Mouse (Mus musculus): ENCODE measurements around the gene Gm10160. TPM values are rescaled to one million over a fixed set of nuclear protein-coding genes. Genes with fewer than 3 reads are reported as not detected.

The Gm10160 gene
- polyA plus RNA-seq (2015; fragmentation: Nextera tagmentation; extraction: Ambion mirVana) = not detected in 2 replicates

DNA sequence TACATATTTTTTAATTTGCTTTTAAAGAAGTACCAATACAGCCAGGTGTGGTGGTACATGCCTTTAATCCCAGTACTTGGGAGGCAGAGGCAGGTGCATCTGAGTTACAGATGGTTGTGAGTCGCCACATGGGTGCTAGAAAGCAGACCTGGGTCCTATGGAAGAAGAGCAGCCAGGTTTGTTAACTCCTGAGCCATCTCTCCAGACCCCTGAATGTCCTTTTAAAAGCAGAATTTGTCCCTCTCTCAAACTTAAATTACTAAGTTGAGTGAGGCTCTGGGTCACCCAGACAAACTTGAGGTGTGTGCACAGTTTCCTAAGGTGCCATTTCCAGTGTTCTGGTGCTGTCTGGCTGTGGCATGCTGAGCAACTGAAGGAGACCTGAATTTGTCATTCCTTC lies at the start of gene Gm10160:
Gene Gm10160, minus strand, starts transcription at position 101 of the 400 bp plus-strand sequence.
- Histone ChIP-seq H3K9me3 (replicated peaks) (no peaks in the 10 kb centered on the region), H3K4me1 (peaks cover 25% of the 10 kb centered on the region), H3K9ac (replicated peaks) (no peak within 1 kb of the TSS), H3K4me3 (replicated peaks) (no peak within 1 kb of the TSS), H3K36me3 (no peaks in the 10 kb centered on the region), H3K4me2 (no peak within 1 kb of the TSS), H3K27me3 (replicated peaks) (peaks cover 13% of the 10 kb centered on the region), H3K27ac (replicated peaks) (no peak within 1 kb of the TSS)
- ATAC-seq (ENCODE audit: low FRiP score) = no peak
- 88% methylated on average over 1 of the region's 1 CpGs for WGBS

DNA sequence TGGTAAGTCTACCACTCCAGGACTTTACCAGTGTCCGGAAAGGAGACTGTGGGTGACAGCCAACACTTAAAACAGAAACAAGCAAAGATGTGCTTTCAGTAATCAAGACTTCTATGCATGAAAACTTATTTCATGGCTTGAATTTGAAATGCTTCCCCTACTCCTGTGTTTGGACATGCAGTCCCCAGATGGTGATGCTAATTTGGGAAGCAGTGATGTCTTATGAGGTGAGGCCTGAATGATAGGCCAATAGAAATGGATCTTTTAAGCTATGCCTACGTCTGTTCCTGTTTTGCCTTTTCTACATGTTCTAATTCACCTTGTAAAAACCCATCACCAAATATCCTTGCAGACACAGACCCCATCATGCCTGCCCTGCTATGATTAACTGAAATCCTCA lies 49.3 kb upstream of the Gm10160 start:
- Histone ChIP-seq H3K9ac (replicated peaks) (no peak overlapping the region), H3K27me3 (replicated peaks) (no peaks in the 10 kb centered on the region), H3K9me3 (replicated peaks) (no peaks in the 10 kb centered on the region), H3K4me3 (replicated peaks) (no peak overlapping the region), H3K4me1 (no peaks in the 10 kb centered on the region), H3K27ac (replicated peaks) (no peak overlapping the region), H3K36me3 (no peaks in the 10 kb centered on the region), H3K4me2 (no peak overlapping the region)
- no peak for ATAC-seq (ENCODE audit: low FRiP score)
- 89% methylated on average over 2 of the region's 2 CpGs for WGBS

DNA sequence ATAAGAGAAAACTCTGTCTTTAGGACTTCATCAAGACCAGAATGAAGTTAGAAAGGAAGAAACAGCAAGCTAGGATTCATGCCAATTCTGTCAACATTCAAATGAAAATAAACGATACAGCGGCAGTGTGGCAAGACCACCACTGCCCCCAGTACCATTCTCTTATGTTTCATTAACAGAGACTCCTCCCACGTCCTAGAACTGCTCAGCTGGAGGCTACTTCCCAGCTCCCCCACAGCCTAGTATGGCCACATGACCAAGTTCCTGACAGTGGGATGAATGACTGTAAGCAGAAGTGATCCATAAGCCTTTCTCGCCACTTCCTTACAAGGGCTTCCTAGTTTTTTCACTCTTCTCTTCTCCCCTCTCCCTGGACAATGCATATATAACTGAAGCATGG lies 48.5 kb upstream of the Gm10160 start:
- Histone ChIP-seq H3K4me1 (no peaks in the 10 kb centered on the region), H3K4me2 (no peak overlapping the region), H3K27ac (replicated peaks) (no peak overlapping the region), H3K9ac (replicated peaks) (no peak overlapping the region), H3K4me3 (replicated peaks) (no peak overlapping the region), H3K27me3 (replicated peaks) (no peaks in the 10 kb centered on the region), H3K9me3 (replicated peaks) (no peaks in the 10 kb centered on the region), H3K36me3 (peaks cover 3% of the 10 kb centered on the region; the same call in 1 of the 2 replicates)
- no peak for ATAC-seq (ENCODE audit: low FRiP score)
- 51% methylated on average over 4 of the region's 4 CpGs for WGBS

DNA sequence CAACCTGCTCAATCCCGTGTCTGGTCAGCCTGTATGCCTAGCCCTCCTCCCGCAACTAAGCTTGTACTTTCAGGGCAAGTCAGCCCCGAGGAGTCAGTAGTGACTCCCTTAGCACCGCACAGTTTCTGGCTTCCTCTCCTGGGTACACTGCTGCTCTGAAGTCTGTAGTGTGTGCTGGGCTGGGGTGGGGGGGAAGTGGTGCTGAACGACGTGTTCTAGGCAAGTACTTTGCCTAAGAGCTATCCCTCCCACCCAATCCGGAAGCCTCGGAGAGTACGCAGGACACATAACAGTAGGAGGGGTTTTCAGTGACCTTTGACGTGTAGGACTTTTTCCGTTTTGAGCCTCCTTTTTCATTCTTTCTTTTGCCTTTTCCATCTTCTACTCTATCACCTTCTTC lies 43.8 kb upstream of the Gm10160 start:
- Histone ChIP-seq H3K9me3 (replicated peaks) (no peaks in the 10 kb centered on the region), H3K4me3 (replicated peaks) (no peak overlapping the region), H3K4me2 (no peak overlapping the region), H3K4me1 (no peaks in the 10 kb centered on the region), H3K36me3 (peaks cover 10% of the 10 kb centered on the region), H3K27ac (replicated peaks) (no peak overlapping the region), H3K9ac (replicated peaks) (no peak overlapping the region), H3K27me3 (replicated peaks) (no peaks in the 10 kb centered on the region)
- ATAC-seq (ENCODE audit: low FRiP score) = no peak
- 80% methylated on average over 11 of the region's 11 CpGs for WGBS

DNA sequence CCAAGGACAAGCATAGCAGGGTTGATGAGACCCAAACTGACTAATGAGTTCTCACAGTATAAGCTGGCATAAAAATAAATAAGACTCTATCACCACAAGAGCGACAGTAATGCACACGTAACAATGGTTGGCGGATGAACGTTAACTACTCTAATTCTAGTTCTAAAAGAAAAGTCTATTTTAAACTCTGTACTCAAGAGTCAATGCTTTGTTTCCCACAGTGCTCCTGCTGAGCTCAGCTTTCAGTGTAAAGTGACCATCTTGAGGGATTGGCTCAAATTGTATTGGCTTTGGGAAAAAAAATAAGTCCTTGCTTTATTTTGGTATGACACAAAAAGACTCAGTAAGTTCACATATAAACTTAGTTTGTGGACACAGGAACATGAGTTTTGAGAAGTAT lies 29.5 kb upstream of the Gm10160 start:
- 55% methylated on average over 4 of the region's 4 CpGs for WGBS
- Histone ChIP-seq H3K9ac (replicated peaks) (no peak overlapping the region), H3K9me3 (replicated peaks) (no peaks in the 10 kb centered on the region), H3K4me3 (replicated peaks) (no peak overlapping the region), H3K27ac (replicated peaks) (no peak overlapping the region), H3K4me1 (no peaks in the 10 kb centered on the region), H3K4me2 (no peak overlapping the region), H3K36me3 (peaks cover 12% of the 10 kb centered on the region; the same call in 1 of the 2 replicates), H3K27me3 (replicated peaks) (no peaks in the 10 kb centered on the region)
- no peak for ATAC-seq (ENCODE audit: low FRiP score)

DNA sequence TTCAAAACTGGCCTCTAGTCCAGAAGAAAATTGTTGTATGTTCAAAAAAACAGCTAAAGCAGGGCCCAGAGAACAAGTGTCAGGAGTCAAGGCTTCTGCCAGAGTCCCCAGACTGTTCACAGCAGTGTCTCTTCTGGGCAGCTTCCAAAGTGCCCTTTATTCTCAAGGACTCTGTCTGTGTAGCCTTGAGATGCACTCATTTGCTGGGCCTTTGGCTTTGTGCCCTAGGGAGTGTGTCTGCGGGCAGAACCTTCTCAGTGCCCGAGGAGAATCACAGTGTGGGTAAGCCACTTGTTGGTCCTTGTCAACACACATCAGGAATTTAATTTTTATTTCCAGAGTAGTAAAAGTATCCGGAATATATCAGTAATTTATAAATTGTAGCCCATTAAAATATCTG lies 26.0 kb upstream of the Gm10160 start:
- Histone ChIP-seq H3K9ac (replicated peaks) (no peak overlapping the region), H3K36me3 (0 out of 2 replicates have a peak, but pooled peaks cover 5% of the 10 kb centered on the region), H3K4me1 (no peaks in the 10 kb centered on the region), H3K27ac (replicated peaks) (no peak overlapping the region), H3K4me3 (replicated peaks) (no peak overlapping the region), H3K9me3 (replicated peaks) (no peaks in the 10 kb centered on the region), H3K4me2 (no peak overlapping the region), H3K27me3 (replicated peaks) (no peaks in the 10 kb centered on the region)
- 84% methylated on average over 3 of the region's 3 CpGs for WGBS
- no peak for ATAC-seq (ENCODE audit: low FRiP score)

DNA sequence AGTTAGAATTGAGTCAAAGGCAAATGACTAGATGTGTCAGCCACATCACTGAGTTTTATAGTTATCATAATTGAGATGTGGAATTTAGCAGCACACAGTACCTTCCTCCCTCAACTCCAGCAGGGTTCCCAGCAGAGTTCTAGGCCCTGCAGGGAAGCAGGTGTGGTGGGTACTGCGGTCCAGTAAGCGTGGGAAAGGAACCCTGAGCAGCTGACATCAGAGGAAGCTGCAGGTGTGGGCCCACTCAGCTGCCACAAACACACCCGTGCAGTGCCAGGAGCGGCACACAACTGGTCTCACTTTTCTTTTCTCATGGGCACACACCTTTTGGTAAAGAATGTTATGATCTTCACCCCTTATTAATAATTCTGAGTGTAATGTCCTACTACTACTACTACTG lies 25.2 kb upstream of the Gm10160 start:
- 87% methylated on average over 4 of the region's 4 CpGs for WGBS
- Histone ChIP-seq H3K4me1 (peaks cover 7% of the 10 kb centered on the region; the same call in 1 of the 2 replicates), H3K4me3 (replicated peaks) (no peak overlapping the region), H3K4me2 (no peak overlapping the region), H3K36me3 (0 out of 2 replicates have a peak, but pooled peaks cover under 1% of the 10 kb centered on the region), H3K27me3 (replicated peaks) (no peaks in the 10 kb centered on the region), H3K9me3 (replicated peaks) (no peaks in the 10 kb centered on the region), H3K9ac (replicated peaks) (no peak overlapping the region), H3K27ac (replicated peaks) (no peak overlapping the region)
- ATAC-seq (ENCODE audit: low FRiP score) = no peak

DNA sequence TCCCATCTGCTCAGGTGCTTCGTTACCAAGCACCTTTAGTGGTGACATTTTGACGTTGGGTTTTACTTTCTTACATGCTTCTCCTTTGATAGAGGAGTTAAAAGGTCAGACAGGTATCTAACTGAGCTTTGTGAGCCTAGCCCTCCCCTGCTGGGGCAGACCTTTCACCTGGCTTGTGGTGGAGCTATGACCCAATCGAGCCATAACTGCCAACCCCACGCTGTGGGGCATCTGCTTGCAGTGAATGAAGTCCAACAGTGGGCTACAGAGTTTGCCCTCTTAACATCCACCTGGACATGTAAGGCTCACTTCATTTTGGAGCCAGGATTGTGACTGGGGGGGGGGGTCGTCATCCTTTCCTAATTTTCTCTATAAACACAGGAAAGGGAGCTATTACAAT lies 24.7 kb upstream of the Gm10160 start:
- no peaks in the 10 kb centered on the region for H3K36me3 ChIP-seq
- no peak overlapping the region for H3K4me2 ChIP-seq
- no peaks in the 10 kb centered on the region for H3K27me3 ChIP-seq (replicated peaks)
- no peak for ATAC-seq (ENCODE audit: low FRiP score)
- H3K9me3 ChIP-seq (replicated peaks) = no peaks in the 10 kb centered on the region
- no peak overlapping the region for H3K27ac ChIP-seq (replicated peaks)
- 90% methylated on average over 5 of the region's 5 CpGs for WGBS
- H3K4me3 ChIP-seq (replicated peaks) = no peak overlapping the region
- peaks cover 10% of the 10 kb centered on the region; the same call in 1 of the 2 replicates for H3K4me1 ChIP-seq
- no peak overlapping the region for H3K9ac ChIP-seq (replicated peaks)

DNA sequence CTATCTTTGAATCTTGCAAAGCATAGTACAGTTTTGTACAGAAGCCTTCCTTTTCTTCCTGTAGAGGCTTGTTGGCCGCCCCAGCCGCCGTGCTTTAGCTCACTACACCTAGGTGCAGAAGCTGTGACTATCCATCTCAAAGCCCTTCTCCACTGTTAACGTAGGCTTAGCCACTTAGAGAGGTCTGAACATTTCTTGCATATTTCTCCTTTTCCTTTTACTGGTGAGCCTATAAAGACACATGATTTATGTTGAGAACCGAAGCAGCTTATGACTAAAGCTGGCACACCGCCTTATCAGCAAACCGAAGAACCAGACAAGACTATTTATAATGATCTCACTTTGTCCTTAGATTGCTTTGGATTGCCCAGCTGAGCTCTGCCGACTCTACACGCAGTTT lies 19.8 kb upstream of the Gm10160 start:
- H3K27ac ChIP-seq (replicated peaks) = peak overlapping the region; percentile 48
- H3K9ac ChIP-seq (replicated peaks) = no peak overlapping the region
- 62% methylated on average over 9 of the region's 9 CpGs for WGBS
- peak; percentile 7; the same call in 1 of the 2 replicates for ATAC-seq (ENCODE audit: low FRiP score)
- H3K4me1 ChIP-seq = peaks cover 16% of the 10 kb centered on the region; the same call in 1 of the 2 replicates
- no peak overlapping the region for H3K4me2 ChIP-seq
- no peaks in the 10 kb centered on the region for H3K36me3 ChIP-seq
- no peaks in the 10 kb centered on the region for H3K27me3 ChIP-seq (replicated peaks)
- H3K9me3 ChIP-seq (replicated peaks) = no peaks in the 10 kb centered on the region
- no peak overlapping the region for H3K4me3 ChIP-seq (replicated peaks)

DNA sequence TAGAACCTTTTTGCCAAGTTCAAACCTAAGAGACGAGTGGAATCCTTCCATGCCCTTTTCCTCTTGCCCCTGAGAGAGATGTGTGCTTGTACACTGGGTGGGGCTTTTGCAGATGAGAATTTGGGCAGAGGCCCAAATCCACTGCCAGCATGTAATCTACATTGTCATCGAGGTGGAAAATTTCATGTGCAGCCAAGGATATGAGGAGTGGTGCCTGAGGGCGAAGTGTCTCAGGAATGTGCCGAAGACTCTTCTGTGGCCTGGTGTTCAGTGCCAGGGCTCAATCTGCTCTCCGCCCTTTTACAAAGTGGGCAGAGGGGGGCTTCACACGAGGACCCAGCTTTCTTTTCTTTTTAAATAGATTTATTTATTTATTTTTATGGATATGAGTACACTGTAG lies 19.0 kb upstream of the Gm10160 start:
- Histone ChIP-seq H3K4me3 (replicated peaks) (no peak overlapping the region), H3K9ac (replicated peaks) (no peak overlapping the region), H3K36me3 (no peaks in the 10 kb centered on the region), H3K27ac (replicated peaks) (no peak overlapping the region), H3K27me3 (replicated peaks) (no peaks in the 10 kb centered on the region), H3K4me1 (peaks cover 16% of the 10 kb centered on the region; the same call in 1 of the 2 replicates), H3K9me3 (replicated peaks) (no peaks in the 10 kb centered on the region), H3K4me2 (no peak overlapping the region)
- 63% methylated on average over 6 of the region's 6 CpGs for WGBS
- ATAC-seq (ENCODE audit: low FRiP score) = no peak

DNA sequence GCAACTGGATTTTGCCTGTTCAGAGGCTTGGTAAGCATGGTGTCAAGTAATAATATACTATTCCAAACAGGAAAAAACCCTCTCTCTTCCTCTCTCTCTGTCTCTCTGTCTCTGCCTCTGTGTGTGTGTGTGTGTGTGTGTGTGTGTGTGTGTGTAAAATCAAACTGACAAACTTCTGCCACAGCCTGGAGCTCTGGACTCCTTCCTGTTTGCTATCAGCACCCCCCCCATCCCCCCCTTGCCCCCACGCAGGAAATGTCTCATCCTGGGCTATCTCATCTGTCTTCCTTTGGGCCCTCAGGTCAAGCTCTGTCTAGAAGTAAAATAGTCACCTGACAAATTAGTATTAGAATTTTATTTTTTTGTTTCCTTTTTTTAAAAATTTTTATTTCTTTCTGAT lies 18.2 kb upstream of the Gm10160 start:
- ATAC-seq (ENCODE audit: low FRiP score) = no peak
- H3K9ac ChIP-seq (replicated peaks) = no peak overlapping the region
- H3K4me2 ChIP-seq = no peak overlapping the region
- WGBS = 81% methylated on average over 1 of the region's 1 CpGs
- H3K9me3 ChIP-seq (replicated peaks) = no peaks in the 10 kb centered on the region
- peaks cover 16% of the 10 kb centered on the region; the same call in 1 of the 2 replicates for H3K4me1 ChIP-seq
- no peak overlapping the region for H3K4me3 ChIP-seq (replicated peaks)
- H3K27me3 ChIP-seq (replicated peaks) = no peaks in the 10 kb centered on the region
- no peak overlapping the region for H3K27ac ChIP-seq (replicated peaks)
- no peaks in the 10 kb centered on the region for H3K36me3 ChIP-seq

DNA sequence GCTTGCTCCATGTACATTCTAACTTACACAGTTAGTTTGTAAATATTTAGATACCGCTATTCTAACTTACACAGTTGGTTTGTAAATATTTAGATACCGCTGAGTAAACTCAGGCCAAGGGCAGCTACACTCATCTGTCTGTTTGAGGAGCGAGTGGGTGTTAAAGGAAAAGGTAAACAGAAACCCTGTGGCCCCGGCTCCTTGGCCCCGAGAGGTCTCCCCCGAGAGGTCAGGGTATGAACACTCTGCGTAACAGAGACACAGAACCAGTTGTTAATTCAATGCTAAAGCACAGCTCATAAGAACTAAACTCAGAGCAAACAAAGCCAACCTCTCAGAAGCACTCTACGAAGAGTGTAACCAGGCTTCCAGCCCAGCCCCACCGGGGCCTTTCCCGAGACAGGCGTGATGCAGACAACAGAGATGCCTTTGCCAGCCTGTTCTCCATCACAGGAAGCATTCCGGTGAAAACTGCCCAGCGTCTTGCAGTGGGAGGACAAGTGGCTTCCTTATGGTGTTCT lies 17.0 kb upstream of the Gm10160 start:
- ATAC-seq (ENCODE audit: low FRiP score) = no peak
- Histone ChIP-seq H3K36me3 (no peaks in the 10 kb centered on the region), H3K4me2 (no peak overlapping the region), H3K4me1 (peaks cover 16% of the 10 kb centered on the region; the same call in 1 of the 2 replicates), H3K27me3 (replicated peaks) (no peaks in the 10 kb centered on the region), H3K9me3 (replicated peaks) (no peaks in the 10 kb centered on the region), H3K9ac (replicated peaks) (no peak overlapping the region), H3K4me3 (replicated peaks) (no peak overlapping the region), H3K27ac (replicated peaks) (no peak overlapping the region)
- WGBS = 82% methylated on average over 13 of the region's 13 CpGs

Data from neural tube, embryonic 15.5 days (tissue).